Mouse (Mus musculus): ENCODE data around the gene Cntnap5b.

DNA sequence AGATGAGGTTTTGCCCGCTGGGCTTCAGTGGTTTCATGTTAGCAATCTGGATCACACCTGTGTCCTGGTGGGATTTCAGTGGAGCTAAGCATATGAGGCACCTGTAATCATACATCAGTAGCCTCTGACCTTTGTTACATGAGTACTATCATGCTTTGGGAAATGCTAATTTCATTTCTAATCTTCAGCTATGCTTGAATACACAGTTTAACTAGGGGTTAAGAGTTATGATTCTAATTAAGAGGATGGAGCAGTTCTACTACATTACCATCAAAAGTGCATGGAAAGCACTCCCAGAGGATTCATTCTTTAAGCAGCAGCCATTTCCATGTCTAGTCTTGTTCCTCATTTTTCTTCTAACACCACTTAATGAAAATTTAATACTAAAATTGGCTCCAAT is 538.1 kb downstream of the Cntnap5b start:
- TF ChIP-seq POLR2A (IDR thresholded peaks at IDR 0.05; ENCODE audit: borderline replicate concordance, extremely low read depth, low read depth, low read length) (no peak), CTCF (IDR thresholded peaks at IDR 0.05; ENCODE audit: insufficient read depth, low read length) (no peak)
